Comparison of ENCODE assay signal across 22 mouse cellular contexts in genomic region chr3:89821548-89822480, GRCm38 (mm10). TPM values are rescaled to one million over a fixed set of nuclear protein-coding genes. Genes with fewer than 3 reads are reported as not detected.
A peak's percentile ranks its signal among the peaks of the same experiment; 100 is the strongest.
DNase-seq lines count a peak whose midpoint lies in the region; ATAC-seq and TF ChIP-seq lines count a peak whose summit lies in the region.
"Had no signal": no experiment of that assay in that cellular context is flagged by ENCODE, and none has a peak within 500 bp of the region (broad histone marks: within the 10 kb centered on the region; RNA-seq: fewer than 3 reads in every experiment).

No protein-coding gene starts in this region.

- no peaks in the 10 kb centered on the region for H3K36me3 ChIP-seq in heart, embryonic 10.5 days
- H3K36me3 ChIP-seq in MEL (ENCODE audit: control insufficient read depth in 1 of 2, insufficient read depth in 2 of 2, low read length in 2 of 2), result peaks cover 0 to 38% of the 10 kb centered on the region in 2 experiments; a peak in 2 of 4 replicates
- no peaks in the 10 kb centered on the region for H3K36me3 ChIP-seq in liver, embryonic 13.5 days
- H3K36me3 ChIP-seq: embryonic facial prominence, embryonic 10.5 days; G1E; heart, embryonic 13.5 days; hindbrain, embryonic 13.5 days; intestine, embryonic 15.5 days had no signal

- WGBS in heart, embryonic 10.5 days, result 68% methylated on average over 10 of the region's 10 CpGs
- 57% methylated on average over 10 of the region's 10 CpGs for WGBS in liver, embryonic 13.5 days (ENCODE audit: insufficient replicate concordance)

- no peaks in the 10 kb centered on the region for H3K4me1 ChIP-seq in heart, embryonic 10.5 days
- peaks cover 22 to 49% of the 10 kb centered on the region in 2 experiments for H3K4me1 ChIP-seq in MEL (ENCODE audit: control insufficient read depth in 1 of 2, insufficient read depth in 2 of 2, low read length in 2 of 2)
- peaks cover 33% of the 10 kb centered on the region for H3K4me1 ChIP-seq in liver, embryonic 13.5 days (replicated peaks)
- H3K4me1 ChIP-seq: embryonic facial prominence, embryonic 10.5 days; forebrain, embryonic 13.5 days; hindbrain, embryonic 13.5 days; intestine, embryonic 15.5 days had no signal

- H3K27ac ChIP-seq in heart, embryonic 10.5 days, result no peak overlapping the region
- peak overlapping the region; percentile 91 for H3K27ac ChIP-seq in MEL (ENCODE audit: control insufficient read depth, low read depth, low read length)
- H3K27ac ChIP-seq in liver, embryonic 13.5 days, result peak overlapping the region; percentile 2; the same call in 1 of the 2 replicates
- H3K27ac ChIP-seq: embryonic facial prominence, embryonic 10.5 days; forebrain, embryonic 13.5 days; heart, embryonic 13.5 days; hindbrain, embryonic 13.5 days; hindbrain, postnatal 0 days; intestine, embryonic 15.5 days had no signal

- peak in 1 of 3 experiments; percentile 3; a peak in 1 of 6 replicates for TF ChIP-seq CTCF in MEL (IDR thresholded peaks at IDR 0.05 in 2 of 3, conservative IDR thresholded peaks at IDR 0.05 in 1 of 3; ENCODE audit: control insufficient read depth in 1 of 3, insufficient read depth in 1 of 3, low read depth in 2 of 3, low read length in 3 of 3, poor library complexity in 1 of 3, severe bottlenecking in 1 of 3)

- intact Hi-C loops in heart, postnatal 10 days (cut with DNase I), result no loop called here

- no peak for TF ChIP-seq RAD21 in MEL (IDR thresholded peaks at IDR 0.05; ENCODE audit: low read depth, low read length)

- DNase-seq in heart, embryonic 10.5 days (ENCODE audit: low spot score), result peak; percentile 24
- DNase-seq in heart, postnatal 10 days, result no peak
- DNase-seq in MEL (ENCODE audit: low read depth, low spot score), result peak; percentile 77
- DNase-seq in R1 (ENCODE audit: low read depth, low spot score), result peak; percentile 38
- DNase-seq in liver, embryonic 13.5 days, result no peak
- no peak for DNase-seq in retina, postnatal 1 day
- DNase-seq in cerebellum, postnatal 36 days, result no peak
- DNase-seq: adrenal gland, postnatal 10 days; cerebellum, adult 11 months; cerebellum, adult 8-10 months; cerebellum, postnatal 14 days; forebrain, postnatal 0 days; gastrocnemius, postnatal 14 days had no signal

- H3K9me3 ChIP-seq in heart, embryonic 10.5 days, result no peaks in the 10 kb centered on the region
- H3K9me3 ChIP-seq in MEL (replicated peaks; ENCODE audit: insufficient read depth, low read length), result no peaks in the 10 kb centered on the region
- no peaks in the 10 kb centered on the region for H3K9me3 ChIP-seq in liver, embryonic 13.5 days (replicated peaks)
- H3K9me3 ChIP-seq: embryonic facial prominence, embryonic 10.5 days; forebrain, embryonic 13.5 days; G1E; heart, embryonic 13.5 days; hindbrain, embryonic 13.5 days; intestine, embryonic 15.5 days had no signal

- peak overlapping the region; percentile 55 for H3K4me2 ChIP-seq in liver, embryonic 13.5 days
- H3K4me2 ChIP-seq: forebrain, embryonic 13.5 days; heart, embryonic 13.5 days; hindbrain, embryonic 13.5 days; intestine, embryonic 15.5 days had no signal

- no peak overlapping the region for H3K4me3 ChIP-seq in heart, embryonic 10.5 days
- peak overlapping the region; percentile 42 to 52 for H3K4me3 ChIP-seq in MEL (ENCODE audit: control insufficient read depth in 1 of 2, insufficient read depth in 1 of 2, low read depth in 2 of 2, low read length in 2 of 2)
- H3K4me3 ChIP-seq in liver, embryonic 13.5 days (replicated peaks), result no peak overlapping the region
- H3K4me3 ChIP-seq: embryonic facial prominence, embryonic 10.5 days; forebrain, embryonic 13.5 days; heart, embryonic 13.5 days; hindbrain, embryonic 13.5 days; intestine, embryonic 15.5 days had no signal

- peak; percentile 68 for ATAC-seq in liver, embryonic 13.5 days (ENCODE audit: low read depth)
- no peak for ATAC-seq in megakaryocyte-erythroid progenitor cell, adult 5-6 weeks (replicated peaks; ENCODE audit: low FRiP score, low TSS enrichment, poor library complexity, severe bottlenecking)
- ATAC-seq: forebrain, embryonic 13.5 days; forebrain, postnatal 0 days; hindbrain, postnatal 0 days; intestine, embryonic 15.5 days had no signal

- H3K79me2 ChIP-seq in MEL (ENCODE audit: control insufficient read depth, insufficient read depth, low read length, poor library complexity), result peaks cover 1% of the 10 kb centered on the region; the same call in 1 of the 2 replicates

- H3K9ac ChIP-seq in MEL (ENCODE audit: control insufficient read depth, low read depth, low read length, poor library complexity, severe bottlenecking), result peak overlapping the region; percentile 67
- H3K9ac ChIP-seq in liver, embryonic 13.5 days, result no peak overlapping the region
- H3K9ac ChIP-seq: forebrain, embryonic 13.5 days; forebrain, postnatal 0 days; heart, embryonic 13.5 days; hindbrain, embryonic 13.5 days; intestine, embryonic 15.5 days had no signal

- H3K27me3 ChIP-seq in heart, embryonic 10.5 days (ENCODE audit: insufficient read depth, poor library complexity, severe bottlenecking), result no peaks in the 10 kb centered on the region; the same call in 1 of the 2 replicates
- H3K27me3 ChIP-seq in MEL (ENCODE audit: control insufficient read depth in 1 of 2, insufficient read depth in 2 of 2, low read length in 2 of 2), result no peaks in the 10 kb centered on the region
- H3K27me3 ChIP-seq in liver, embryonic 13.5 days, result peaks cover 10% of the 10 kb centered on the region
- H3K27me3 ChIP-seq: forebrain, embryonic 13.5 days; intestine, embryonic 15.5 days had no signal

- TF ChIP-seq POLR2A in MEL (IDR thresholded peaks at IDR 0.05; ENCODE audit: control insufficient read depth in 1 of 2, insufficient read depth in 1 of 2, low read depth in 1 of 2, low read length in 2 of 2, poor library complexity in 1 of 2), result no peak; a peak in 2 of 4 replicates

- peak; percentile 30 to 33; a peak in 3 of 4 replicates for TF ChIP-seq EP300 in MEL (IDR thresholded peaks at IDR 0.05; ENCODE audit: low read depth in 1 of 2, low read length in 2 of 2)

TF ChIP-seq in MEL, 35 proteins besides CTCF, POLR2A, EP300 and RAD21 (continues in another document):
- TF ChIP-seq MXI1 (IDR thresholded peaks at IDR 0.05; ENCODE audit: low read depth, low read length) (peak; percentile 55), POLR2AphosphoS2 (IDR thresholded peaks at IDR 0.05; ENCODE audit: low read length) (no peak), TCF12 (IDR thresholded peaks at IDR 0.05; ENCODE audit: low read depth, low read length) (no peak; the same call in 1 of the 2 replicates), MAX (IDR thresholded peaks at IDR 0.05; ENCODE audit: low read length) (0 out of 2 replicates have a peak, but pooled peaks have one; percentile 53), GABPA (IDR thresholded peaks at IDR 0.05; ENCODE audit: low read depth, low read length) (no peak), MAZ (IDR thresholded peaks at IDR 0.05; ENCODE audit: low read depth, low read length) (0 out of 2 replicates have a peak, but pooled peaks have one; percentile 53), MYC (IDR thresholded peaks at IDR 0.05; ENCODE audit: low read depth, low read length) (peak; percentile 19), MAFK (IDR thresholded peaks at IDR 0.05; ENCODE audit: borderline replicate concordance, low read depth, low read length) (no peak), ZC3H11A (IDR thresholded peaks at IDR 0.05; ENCODE audit: low read depth, low read length) (no peak), UBTF (IDR thresholded peaks at IDR 0.05; ENCODE audit: borderline replicate concordance, insufficient read depth, low read depth, low read length) (peak; percentile 86; the same call in 1 of the 2 replicates), GATA1 (IDR thresholded peaks at IDR 0.05; ENCODE audit: low read depth, low read length) (0 out of 2 replicates have a peak, but pooled peaks have one; percentile 2), ETS1 (IDR thresholded peaks at IDR 0.05; ENCODE audit: low read depth, low read length) (0 out of 2 replicates have a peak, but pooled peaks have one; percentile 29), BHLHE40 (IDR thresholded peaks at IDR 0.05; ENCODE audit: borderline replicate concordance, low read depth, low read length) (no peak), ZNF384 (IDR thresholded peaks at IDR 0.05; ENCODE audit: low read depth, low read length) (peak; percentile 78; the same call in 1 of the 2 replicates), NRF1 (IDR thresholded peaks at IDR 0.05; ENCODE audit: insufficient read depth, low read depth, low read length, poor library complexity, severe bottlenecking) (no peak)

RNA-seq across cellular contexts. Expression of gene She, which starts 9.4 kb away (rescaled TPM):
- 5.4 and 5.9 TPM in 2 replicates for polyA plus RNA-seq in heart, embryonic 10.5 days (2016; fragmentation: Nextera tagmentation; extraction: Ambion mirVana)
- 10 to 100 TPM; 24.8 to 25.3 TPM for total RNA-seq in heart, postnatal 10 days (2021)
- total RNA-seq in MEL (2012; rRNA removed), result 3.3 and 5.3 TPM in 2 replicates
- 1 to 10 TPM in 1 of 2 experiments, not detected in 1; 3.5 TPM for polyA plus RNA-seq in MEL (2012; ENCODE audit: insufficient read depth in 1 of 2, insufficient read length in 2 of 2, low read depth in 1 of 2, low replicate concordance in 2 of 2, missing spikeins in 1 of 2)
- polyA plus RNA-seq in liver, embryonic 13.5 days (2015; fragmentation: Nextera tagmentation; extraction: Ambion mirVana), result 1.0 and 1.1 TPM in 2 replicates
- total RNA-seq in megakaryocyte-erythroid progenitor cell, adult 5-6 weeks (2014; fragmentation: Nextera tagmentation), result not detected in 2 replicates
- not detected in 2 replicates for total RNA-seq in megakaryocyte-erythroid progenitor cell, adult 5-6 weeks (2017)
- total RNA-seq: G1E; hematopoietic stem cell, adult 5-6 weeks had no signal
- polyA plus RNA-seq: G1E had no signal

RNA-seq across cellular contexts. Expression of gene Ube2q1, which starts 48.4 kb away (rescaled TPM):
- polyA plus RNA-seq in heart, embryonic 10.5 days (2016; fragmentation: Nextera tagmentation; extraction: Ambion mirVana), result 9.5 and 14.7 TPM in 2 replicates
- 10 to 100 TPM; 32.3 to 37.3 TPM for total RNA-seq in heart, postnatal 10 days (2021)
- 72.6 and 73.8 TPM in 2 replicates for total RNA-seq in MEL (2012; rRNA removed)
- polyA plus RNA-seq in MEL (2012; ENCODE audit: insufficient read depth in 1 of 2, insufficient read length in 2 of 2, low read depth in 1 of 2, low replicate concordance in 2 of 2, missing spikeins in 1 of 2), result 100 to 1,000 TPM in 1 of 2 experiments, 10 to 100 TPM in 1; 89.0 to 162 TPM
- 3.4 and 3.5 TPM in 2 replicates for polyA plus RNA-seq in liver, embryonic 13.5 days (2015; fragmentation: Nextera tagmentation; extraction: Ambion mirVana)
- 51.3 and 53.5 TPM in 2 replicates for total RNA-seq in megakaryocyte-erythroid progenitor cell, adult 5-6 weeks (2014; fragmentation: Nextera tagmentation)
- total RNA-seq in megakaryocyte-erythroid progenitor cell, adult 5-6 weeks (2017), result 89.0 and 89.6 TPM in 2 replicates

RNA-seq across cellular contexts. Expression of gene Chrnb2, which starts 57.4 kb away (rescaled TPM):
- polyA plus RNA-seq in heart, embryonic 10.5 days (2016; fragmentation: Nextera tagmentation; extraction: Ambion mirVana), result 0.25 and 0.26 TPM in 2 replicates
- total RNA-seq in heart, postnatal 10 days (2021), result under 1 TPM; 0.12 to 0.22 TPM
- 0.98 and 1.6 TPM in 2 replicates for total RNA-seq in MEL (2012; rRNA removed)
- polyA plus RNA-seq in MEL (2012; ENCODE audit: insufficient read depth in 1 of 2, insufficient read length in 2 of 2, low read depth in 1 of 2, low replicate concordance in 2 of 2, missing spikeins in 1 of 2), result 1 to 10 TPM in 1 of 2 experiments, not detected in 1; 4.0 TPM
- polyA plus RNA-seq in liver, embryonic 13.5 days (2015; fragmentation: Nextera tagmentation; extraction: Ambion mirVana), result 0.16 and 0.20 TPM in 2 replicates
- total RNA-seq in megakaryocyte-erythroid progenitor cell, adult 5-6 weeks (2014; fragmentation: Nextera tagmentation), result 1.0 and 1.9 TPM in 2 replicates
- total RNA-seq in megakaryocyte-erythroid progenitor cell, adult 5-6 weeks (2017), result 0.38 and 0.76 TPM in 2 replicates

Comparison
In these comparisons a context has a peak if more than half of its experiments do, and no peak if none do; other contexts are left out.
1. DNase-seq: peak in heart, embryonic 10.5 days (single experiment), MEL (single experiment) and R1 (single experiment); none in heart, postnatal 10 days (0 of 2), liver, embryonic 13.5 days (single experiment), retina, postnatal 1 day (single experiment) and cerebellum, postnatal 36 days (0 of 2).
2. H3K4me3 ChIP-seq: peak in MEL (2 of 2); none in heart, embryonic 10.5 days (single experiment) and liver, embryonic 13.5 days (single experiment).